In genomic region chr8:11234151-11234878, GRCm38 (mm10) we compare ENCODE assay signal across 16 mouse cellular contexts.
DNase-seq lines count a peak whose midpoint lies in the region; ATAC-seq and TF ChIP-seq lines count a peak whose summit lies in the region.
"Had no signal": no experiment of that assay in that cellular context is flagged by ENCODE, and none has a peak within 500 bp of the region (broad histone marks: within the 10 kb centered on the region; RNA-seq: fewer than 3 reads in every experiment).

No protein-coding gene starts in this region.

- 0 out of 2 replicates have a peak, but pooled peaks cover 10% of the 10 kb centered on the region for H3K36me3 ChIP-seq in liver, postnatal 0 days (replicated peaks; ENCODE audit: insufficient read depth, low read length)
- H3K36me3 ChIP-seq in liver, embryonic 12.5 days = peaks cover 9% of the 10 kb centered on the region; the same call in 1 of the 2 replicates
- peaks cover 88% of the 10 kb centered on the region for H3K36me3 ChIP-seq in lung, embryonic 14.5 days (ENCODE audit: insufficient read depth)

- H3K4me1 ChIP-seq in liver, postnatal 0 days (ENCODE audit: insufficient read depth) = peaks cover 9% of the 10 kb centered on the region
- H3K4me1 ChIP-seq in liver, embryonic 12.5 days = peaks cover 5% of the 10 kb centered on the region; the same call in 1 of the 2 replicates
- H3K4me1 ChIP-seq in lung, embryonic 14.5 days (ENCODE audit: insufficient read depth) = no peaks in the 10 kb centered on the region

- H3K4me2 ChIP-seq in liver, postnatal 0 days (ENCODE audit: low read depth, low read length) = no peak overlapping the region
- no peak overlapping the region for H3K4me2 ChIP-seq in liver, embryonic 12.5 days
- H3K4me2 ChIP-seq in lung, embryonic 14.5 days = no peak overlapping the region

- H3K9me3 ChIP-seq in liver, postnatal 0 days (ENCODE audit: low read length) = no peaks in the 10 kb centered on the region
- no peaks in the 10 kb centered on the region for H3K9me3 ChIP-seq in liver, embryonic 12.5 days (replicated peaks)
- no peaks in the 10 kb centered on the region for H3K9me3 ChIP-seq in lung, embryonic 14.5 days (ENCODE audit: low read depth, low read length)

- intact Hi-C loops in left cerebral cortex, postnatal 25 days (cut with DNase I) = no loop called here

- no peak overlapping the region for H3K9ac ChIP-seq in liver, postnatal 0 days (replicated peaks)
- H3K9ac ChIP-seq in liver, embryonic 12.5 days = no peak overlapping the region
- no peak overlapping the region for H3K9ac ChIP-seq in lung, embryonic 14.5 days
- H3K9ac ChIP-seq: liver, embryonic 14.5 days had no signal

- DNase-seq in liver, postnatal 0 days = no peak
- peak; percentile 48 to 68 for DNase-seq in kidney, adult 8-10 months
- DNase-seq in lung, embryonic 14.5 days = peak; percentile 53
- DNase-seq in layer of hippocampus, adult 2 months (ENCODE audit: low spot score in 2 of 2) = no peak
- no peak for DNase-seq in testis, postnatal 10 days (ENCODE audit: low spot score)
- no peak for DNase-seq in left cerebral cortex, postnatal 25 days (ENCODE audit: low spot score in 2 of 2)
- DNase-seq: cerebellum, adult 9-11 months; gastrocnemius, postnatal 14 days; layer of hippocampus, postnatal 36 days; right cerebral cortex, adult 18-20 months; thymus, postnatal 36 days had no signal

- 39% methylated on average over 10 of the region's 10 CpGs for WGBS in liver, postnatal 0 days (ENCODE audit: insufficient replicate concordance)
- WGBS in liver, embryonic 12.5 days (ENCODE audit: insufficient replicate concordance) = 32% methylated on average over 10 of the region's 10 CpGs
- 48% methylated on average over 10 of the region's 10 CpGs for WGBS in lung, embryonic 14.5 days

- H3K27ac ChIP-seq in liver, postnatal 0 days (ENCODE audit: low read depth) = no peak overlapping the region
- no peak overlapping the region for H3K27ac ChIP-seq in liver, embryonic 12.5 days
- no peak overlapping the region for H3K27ac ChIP-seq in lung, embryonic 14.5 days (ENCODE audit: low read depth)
- H3K27ac ChIP-seq in layer of hippocampus, adult 2 months = no peak overlapping the region
- H3K27ac ChIP-seq: hindbrain, postnatal 0 days; liver, embryonic 14.5 days had no signal

- no peak for TF ChIP-seq CTCF in liver, postnatal 0 days (IDR thresholded peaks at IDR 0.05; ENCODE audit: low read depth)
- TF ChIP-seq CTCF in lung, embryonic 14.5 days (IDR thresholded peaks at IDR 0.05; ENCODE audit: low read depth) = no peak
- no peak for TF ChIP-seq CTCF in layer of hippocampus, adult 2 months (conservative IDR thresholded peaks at IDR 0.05)

- no peaks in the 10 kb centered on the region for H3K27me3 ChIP-seq in liver, postnatal 0 days (ENCODE audit: insufficient read depth, low read length)
- no peaks in the 10 kb centered on the region for H3K27me3 ChIP-seq in liver, embryonic 12.5 days (replicated peaks)
- H3K27me3 ChIP-seq in lung, embryonic 14.5 days (ENCODE audit: insufficient read depth, low read length) = no peaks in the 10 kb centered on the region

- H3K4me3 ChIP-seq in liver, postnatal 0 days (ENCODE audit: low read depth, low read length) = no peak overlapping the region
- H3K4me3 ChIP-seq in liver, embryonic 12.5 days = no peak overlapping the region
- H3K4me3 ChIP-seq in lung, embryonic 14.5 days (ENCODE audit: low read depth, low read length) = no peak overlapping the region
- no peak overlapping the region for H3K4me3 ChIP-seq in layer of hippocampus, adult 2 months

- peak; percentile 51 for TF ChIP-seq EP300 in liver, postnatal 0 days (IDR thresholded peaks at IDR 0.05; ENCODE audit: low read depth)

- peak; percentile 33; the same call in 1 of the 2 replicates for ATAC-seq in liver, postnatal 0 days
- ATAC-seq in liver, embryonic 12.5 days = no peak
- no peak for ATAC-seq in lung, embryonic 14.5 days (ENCODE audit: insufficient read depth)
- ATAC-seq: forebrain, embryonic 16.5 days; hindbrain, postnatal 0 days; midbrain, embryonic 16.5 days had no signal

Comparison
In these comparisons a context has a peak if more than half of its experiments do, and no peak if none do; other contexts are left out.
1. DNase-seq: peak in kidney, adult 8-10 months (2 of 2) and lung, embryonic 14.5 days (single experiment); none in liver, postnatal 0 days (single experiment), layer of hippocampus, adult 2 months (0 of 2), testis, postnatal 10 days (single experiment) and left cerebral cortex, postnatal 25 days (0 of 2).